Mouse (Mus musculus): ENCODE results near the gene Alk. TPM values are rescaled to one million over a fixed set of nuclear protein-coding genes. Genes with fewer than 3 reads are reported as not detected.
A peak's percentile ranks its signal among the peaks of the same experiment; 100 is the strongest.

Gene Alk
- polyA plus RNA-seq, 1 experiment from 2014 or later, result 0.39 TPM

GRCm38 (mm10) chr17:72112004-72112403, 492.4 kb downstream of the Alk start:
- ATAC-seq (replicated peaks; ENCODE audit: insufficient number of reproducible peaks, low FRiP score, low TSS enrichment), result no peak
- H3K4me3 ChIP-seq (ENCODE audit: low read depth, low read length), result no peak overlapping the region
- H3K27ac ChIP-seq (ENCODE audit: low read depth, low read length), result no peak overlapping the region
- no peak overlapping the region for H3K4me2 ChIP-seq
- H3K9me3 ChIP-seq (replicated peaks; ENCODE audit: control insufficient read depth, low read length), result no peaks in the 10 kb centered on the region
- no peaks in the 10 kb centered on the region for H3K4me1 ChIP-seq (ENCODE audit: control insufficient read depth, insufficient read depth, low read length)
- H3K36me3 ChIP-seq (ENCODE audit: control insufficient read depth, insufficient read depth, low read length), result no peaks in the 10 kb centered on the region
- no peaks in the 10 kb centered on the region for H3K27me3 ChIP-seq (ENCODE audit: control insufficient read depth, insufficient read depth, low read length)
- H3K9ac ChIP-seq (ENCODE audit: low read depth, low read length), result no peak overlapping the region

- Histone ChIP-seq H3K36me3 (ENCODE audit: control insufficient read depth, insufficient read depth, low read length) (no peaks in the 10 kb centered on the region), H3K27me3 (ENCODE audit: control insufficient read depth, insufficient read depth, low read length) (no peaks in the 10 kb centered on the region), H3K4me1 (ENCODE audit: control insufficient read depth, insufficient read depth, low read length) (no peaks in the 10 kb centered on the region), H3K9ac (ENCODE audit: low read depth, low read length) (no peak overlapping the region), H3K9me3 (replicated peaks; ENCODE audit: control insufficient read depth, low read length) (no peaks in the 10 kb centered on the region), H3K27ac (ENCODE audit: low read depth, low read length) (no peak overlapping the region), H3K4me2 (no peak overlapping the region), H3K4me3 (ENCODE audit: low read depth, low read length) (no peak overlapping the region)
- no peak for ATAC-seq (replicated peaks; ENCODE audit: insufficient number of reproducible peaks, low FRiP score, low TSS enrichment)
- WGBS (ENCODE audit: insufficient replicate concordance), result 91% methylated on average over 4 of the region's 4 CpGs
These were observed 492.9 kb downstream of the Alk start for GRCm38 (mm10) chr17:72111528-72111927.

GRCm38 (mm10) chr17:72087261-72087703, 517.1 kb downstream of the Alk start:
- peaks cover 3% of the 10 kb centered on the region; the same call in 1 of the 2 replicates for H3K4me1 ChIP-seq (ENCODE audit: control insufficient read depth, insufficient read depth, low read length)
- H3K27ac ChIP-seq (ENCODE audit: low read depth, low read length), result peak overlapping the region; percentile 41; the same call in 1 of the 2 replicates
- H3K4me3 ChIP-seq (ENCODE audit: low read depth, low read length), result no peak overlapping the region
- H3K9ac ChIP-seq (ENCODE audit: low read depth, low read length), result no peak overlapping the region
- WGBS (ENCODE audit: insufficient replicate concordance), result 51% methylated on average over 12 of the region's 12 CpGs
- H3K4me2 ChIP-seq, result no peak overlapping the region
- H3K27me3 ChIP-seq (ENCODE audit: control insufficient read depth, insufficient read depth, low read length), result no peaks in the 10 kb centered on the region
- no peak for ATAC-seq (replicated peaks; ENCODE audit: insufficient number of reproducible peaks, low FRiP score, low TSS enrichment)
- H3K36me3 ChIP-seq (ENCODE audit: control insufficient read depth, insufficient read depth, low read length), result no peaks in the 10 kb centered on the region
- H3K9me3 ChIP-seq (replicated peaks; ENCODE audit: control insufficient read depth, low read length), result no peaks in the 10 kb centered on the region

- WGBS (ENCODE audit: insufficient replicate concordance), result 82% methylated on average over 2 of the region's 2 CpGs
- no peak for ATAC-seq (replicated peaks; ENCODE audit: insufficient number of reproducible peaks, low FRiP score, low TSS enrichment)
- Histone ChIP-seq H3K4me3 (ENCODE audit: low read depth, low read length) (no peak overlapping the region), H3K27me3 (ENCODE audit: control insufficient read depth, insufficient read depth, low read length) (no peaks in the 10 kb centered on the region), H3K9ac (ENCODE audit: low read depth, low read length) (no peak overlapping the region), H3K9me3 (replicated peaks; ENCODE audit: control insufficient read depth, low read length) (no peaks in the 10 kb centered on the region), H3K27ac (ENCODE audit: low read depth, low read length) (no peak overlapping the region), H3K4me2 (no peak overlapping the region), H3K36me3 (ENCODE audit: control insufficient read depth, insufficient read depth, low read length) (no peaks in the 10 kb centered on the region), H3K4me1 (ENCODE audit: control insufficient read depth, insufficient read depth, low read length) (no peaks in the 10 kb centered on the region)
These were observed 523.0 kb downstream of the Alk start for GRCm38 (mm10) chr17:72081396-72081795.

GRCm38 (mm10) chr17:72076306-72076921, 528.0 kb downstream of the Alk start:
- no peak for ATAC-seq (replicated peaks; ENCODE audit: insufficient number of reproducible peaks, low FRiP score, low TSS enrichment)
- no peak overlapping the region for H3K4me3 ChIP-seq (ENCODE audit: low read depth, low read length)
- no peaks in the 10 kb centered on the region for H3K36me3 ChIP-seq (ENCODE audit: control insufficient read depth, insufficient read depth, low read length)
- no peaks in the 10 kb centered on the region for H3K4me1 ChIP-seq (ENCODE audit: control insufficient read depth, insufficient read depth, low read length)
- H3K27me3 ChIP-seq (ENCODE audit: control insufficient read depth, insufficient read depth, low read length), result no peaks in the 10 kb centered on the region
- H3K9me3 ChIP-seq (replicated peaks; ENCODE audit: control insufficient read depth, low read length), result no peaks in the 10 kb centered on the region
- H3K27ac ChIP-seq (ENCODE audit: low read depth, low read length), result no peak overlapping the region
- H3K9ac ChIP-seq (ENCODE audit: low read depth, low read length), result no peak overlapping the region
- WGBS (ENCODE audit: insufficient replicate concordance), result 22% methylated on average over 12 of the region's 12 CpGs
- no peak overlapping the region; the same call in 1 of the 2 replicates for H3K4me2 ChIP-seq

- no peak overlapping the region for H3K4me3 ChIP-seq (ENCODE audit: low read depth, low read length)
- H3K4me1 ChIP-seq (ENCODE audit: control insufficient read depth, insufficient read depth, low read length), result no peaks in the 10 kb centered on the region
- no peaks in the 10 kb centered on the region for H3K27me3 ChIP-seq (ENCODE audit: control insufficient read depth, insufficient read depth, low read length)
- 67% methylated on average over 1 of the region's 1 CpGs for WGBS (ENCODE audit: insufficient replicate concordance)
- ATAC-seq (replicated peaks; ENCODE audit: insufficient number of reproducible peaks, low FRiP score, low TSS enrichment), result no peak
- no peak overlapping the region for H3K4me2 ChIP-seq
- H3K9ac ChIP-seq (ENCODE audit: low read depth, low read length), result no peak overlapping the region
- H3K27ac ChIP-seq (ENCODE audit: low read depth, low read length), result no peak overlapping the region
- no peaks in the 10 kb centered on the region for H3K36me3 ChIP-seq (ENCODE audit: control insufficient read depth, insufficient read depth, low read length)
- no peaks in the 10 kb centered on the region for H3K9me3 ChIP-seq (replicated peaks; ENCODE audit: control insufficient read depth, low read length)
These were observed 532.6 kb downstream of the Alk start for GRCm38 (mm10) chr17:72071871-72072270.

GRCm38 (mm10) chr17:72068176-72068575, 536.3 kb downstream of the Alk start:
- Histone ChIP-seq H3K9ac (ENCODE audit: low read depth, low read length) (no peak overlapping the region), H3K4me3 (ENCODE audit: low read depth, low read length) (no peak overlapping the region), H3K9me3 (replicated peaks; ENCODE audit: control insufficient read depth, low read length) (no peaks in the 10 kb centered on the region), H3K36me3 (ENCODE audit: control insufficient read depth, insufficient read depth, low read length) (no peaks in the 10 kb centered on the region), H3K27ac (ENCODE audit: low read depth, low read length) (no peak overlapping the region), H3K27me3 (ENCODE audit: control insufficient read depth, insufficient read depth, low read length) (no peaks in the 10 kb centered on the region), H3K4me1 (ENCODE audit: control insufficient read depth, insufficient read depth, low read length) (no peaks in the 10 kb centered on the region), H3K4me2 (no peak overlapping the region)
- 70% methylated on average over 6 of the region's 6 CpGs for whole genome bisulfite sequencing (ENCODE audit: insufficient replicate concordance)
- no peak for ATAC-seq (replicated peaks; ENCODE audit: insufficient number of reproducible peaks, low FRiP score, low TSS enrichment)

- no peaks in the 10 kb centered on the region for H3K36me3 ChIP-seq (ENCODE audit: control insufficient read depth, insufficient read depth, low read length)
- no peak for ATAC-seq (replicated peaks; ENCODE audit: insufficient number of reproducible peaks, low FRiP score, low TSS enrichment)
- H3K4me1 ChIP-seq (ENCODE audit: control insufficient read depth, insufficient read depth, low read length), result no peaks in the 10 kb centered on the region
- H3K27me3 ChIP-seq (ENCODE audit: control insufficient read depth, insufficient read depth, low read length), result no peaks in the 10 kb centered on the region
- H3K4me2 ChIP-seq, result no peak overlapping the region
- WGBS (ENCODE audit: insufficient replicate concordance), result 86% methylated on average over 3 of the region's 3 CpGs
- no peaks in the 10 kb centered on the region for H3K9me3 ChIP-seq (replicated peaks; ENCODE audit: control insufficient read depth, low read length)
- no peak overlapping the region for H3K4me3 ChIP-seq (ENCODE audit: low read depth, low read length)
- H3K27ac ChIP-seq (ENCODE audit: low read depth, low read length), result no peak overlapping the region
- H3K9ac ChIP-seq (ENCODE audit: low read depth, low read length), result no peak overlapping the region
These were observed 541.4 kb downstream of the Alk start for GRCm38 (mm10) chr17:72062978-72063377.

GRCm38 (mm10) chr17:72059312-72059711, 545.1 kb downstream of the Alk start:
- no peak overlapping the region for H3K9ac ChIP-seq (ENCODE audit: low read depth, low read length)
- H3K4me2 ChIP-seq, result no peak overlapping the region
- no peaks in the 10 kb centered on the region for H3K9me3 ChIP-seq (replicated peaks; ENCODE audit: control insufficient read depth, low read length)
- H3K27ac ChIP-seq (ENCODE audit: low read depth, low read length), result no peak overlapping the region
- no peak overlapping the region for H3K4me3 ChIP-seq (ENCODE audit: low read depth, low read length)
- no peaks in the 10 kb centered on the region for H3K4me1 ChIP-seq (ENCODE audit: control insufficient read depth, insufficient read depth, low read length)
- ATAC-seq (replicated peaks; ENCODE audit: insufficient number of reproducible peaks, low FRiP score, low TSS enrichment), result no peak
- no peaks in the 10 kb centered on the region for H3K36me3 ChIP-seq (ENCODE audit: control insufficient read depth, insufficient read depth, low read length)
- H3K27me3 ChIP-seq (ENCODE audit: control insufficient read depth, insufficient read depth, low read length), result no peaks in the 10 kb centered on the region
- WGBS (ENCODE audit: insufficient replicate concordance), result 67% methylated on average over 7 of the region's 7 CpGs

Data from heart, embryonic 11.5 days (tissue).